Mouse (Mus musculus) neural tube, embryonic 15.5 days (tissue): Measurements from ENCODE around the gene Dnaaf3. TPM values are rescaled to one million over a fixed set of nuclear protein-coding genes. Genes with fewer than 3 reads are reported as not detected.
"Not testable (repeated sequence)": the region's sequence is repeated elsewhere in the genome, so short reads cannot be mapped to it uniquely, and the experiment has no call there.

Experiments
- ATAC-seq: fragments of 200-750 bp; cut with Nextera tagmentation; 2 replicates; pipeline ENCODE4 v1.8.0; 2017; ENCODE audit warnings: mild to moderate bottlenecking, moderate TSS enrichment, moderate library complexity; ENCODE audit not compliant: low FRiP score
- H3K27ac ChIP-seq: fragments of 300-500 bp; sonication (generic); replicated peaks from 2 replicates; pipeline ENCODE4 v1.5.1; 2015; ENCODE audit warnings: mild to moderate bottlenecking, inconsistent platforms
- H3K27me3 ChIP-seq: fragments of 300-500 bp; sonication (generic); replicated peaks from 2 replicates; pipeline ENCODE4 v1.6.1; 2015; ENCODE audit warnings: inconsistent platforms
- H3K36me3 ChIP-seq: fragments of 300-500 bp; sonication (generic); 2 replicates; pipeline ENCODE4 v1.6.1; 2015; ENCODE audit warnings: inconsistent platforms
- H3K4me1 ChIP-seq: fragments of 300-500 bp; sonication (generic); 2 replicates; pipeline ENCODE4 v1.6.1; 2015; ENCODE audit warnings: inconsistent platforms
- H3K4me2 ChIP-seq: fragments of 300-500 bp; sonication (generic); 2 replicates; pipeline ENCODE4 v1.6.1; 2015; ENCODE audit warnings: inconsistent platforms, mild to moderate bottlenecking, moderate library complexity
- H3K4me3 ChIP-seq: fragments of 300-500 bp; sonication (generic); replicated peaks from 2 replicates; pipeline ENCODE4 v1.5.1; 2015; ENCODE audit warnings: mild to moderate bottlenecking, inconsistent platforms
- H3K9ac ChIP-seq: fragments of 300-500 bp; sonication (generic); replicated peaks from 2 replicates; pipeline ENCODE4 v1.6.1; 2015; ENCODE audit warnings: mild to moderate bottlenecking, inconsistent platforms
- H3K9me3 ChIP-seq: fragments of 300-500 bp; sonication (generic); replicated peaks from 2 replicates; pipeline ENCODE4 v1.6.1; 2016; ENCODE audit warnings: inconsistent platforms
- WGBS: fragments of 180-500 bp; shearing (Covaris S2); methylation state at CpG from one replicate; pipeline ENCODE4 v1.1.7; 2015; ENCODE audit warnings: mixed read lengths; 5-methylcytosine and 5-hydroxymethylcytosine counted together
- polyA plus RNA-seq: library from polyadenylated mRNA; unstranded; fragments of >200 nt; fragmentation: Nextera tagmentation; extraction: Ambion mirVana; gene quantifications from 2 replicates; pipeline ENCODE4 v1.2.1, GENCODE M21; 2015

The Dnaaf3 gene
- polyA plus RNA-seq, 1 experiment from 2014 or later = 2.1 TPM

DNA sequence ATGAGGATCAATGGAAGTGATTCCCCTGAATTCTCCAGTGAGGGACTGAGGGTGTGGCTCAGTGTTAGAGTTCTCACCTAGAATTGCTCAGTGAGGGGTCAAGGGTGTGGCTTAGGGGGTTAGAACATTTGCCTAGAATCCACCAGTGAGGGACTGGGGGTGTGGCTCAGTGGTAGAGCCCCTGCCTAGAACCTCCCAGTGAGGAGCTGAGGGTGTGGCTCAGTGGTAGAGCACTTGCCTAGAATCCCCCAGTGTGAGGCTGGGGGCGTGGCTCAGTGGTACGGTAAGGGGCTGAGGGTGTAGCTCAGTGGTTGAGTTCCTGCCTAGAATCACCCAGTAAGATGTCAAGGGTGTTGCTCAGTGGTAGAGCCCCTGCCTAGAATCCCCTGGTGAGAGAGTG lies 6.8 kb upstream of the Dnaaf3 start:
- Histone ChIP-seq H3K4me2 (no peak overlapping the region), H3K4me3 (no peak overlapping the region), H3K4me1 (no peaks in the 10 kb centered on the region), H3K9me3 (no peaks in the 10 kb centered on the region), H3K9ac (no peak overlapping the region), H3K36me3 (peaks cover 44% of the 10 kb centered on the region), H3K27me3 (no peaks in the 10 kb centered on the region), H3K27ac (no peak overlapping the region)
- no peak for ATAC-seq
- WGBS = 86% methylated on average over 2 of the region's 2 CpGs

DNA sequence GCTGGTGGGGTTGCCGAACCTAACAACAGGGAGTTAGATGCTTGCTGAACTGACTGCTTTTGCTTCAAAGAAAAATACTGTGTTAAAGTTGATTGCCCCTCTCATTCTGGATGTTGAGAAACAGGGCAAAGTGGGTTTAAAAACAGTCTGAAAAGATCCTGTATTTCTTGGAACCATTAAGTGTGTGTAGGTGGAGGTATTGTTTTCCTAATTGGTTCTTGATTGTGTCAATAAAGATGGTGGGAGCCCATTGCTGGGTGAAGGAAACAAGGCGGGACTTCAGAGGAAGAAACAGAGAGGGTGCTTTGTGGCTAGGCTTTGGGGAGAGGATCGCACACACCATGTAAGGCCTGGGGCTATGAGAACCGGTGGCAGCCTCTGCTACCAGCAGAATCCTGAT lies 4.9 kb upstream of the Dnaaf3 start:
- ATAC-seq = no peak
- 46% methylated on average over 4 of the region's 4 CpGs for WGBS
- no peak overlapping the region for H3K27ac ChIP-seq
- H3K9ac ChIP-seq = no peak overlapping the region
- no peak overlapping the region for H3K4me3 ChIP-seq
- peaks cover under 1% of the 10 kb centered on the region; the same call in 1 of the 2 replicates for H3K27me3 ChIP-seq
- 0 out of 2 replicates have a peak, but pooled peaks cover 1% of the 10 kb centered on the region for H3K4me1 ChIP-seq
- H3K9me3 ChIP-seq = no peaks in the 10 kb centered on the region
- peaks cover 31% of the 10 kb centered on the region for H3K36me3 ChIP-seq
- H3K4me2 ChIP-seq = no peak overlapping the region

DNA sequence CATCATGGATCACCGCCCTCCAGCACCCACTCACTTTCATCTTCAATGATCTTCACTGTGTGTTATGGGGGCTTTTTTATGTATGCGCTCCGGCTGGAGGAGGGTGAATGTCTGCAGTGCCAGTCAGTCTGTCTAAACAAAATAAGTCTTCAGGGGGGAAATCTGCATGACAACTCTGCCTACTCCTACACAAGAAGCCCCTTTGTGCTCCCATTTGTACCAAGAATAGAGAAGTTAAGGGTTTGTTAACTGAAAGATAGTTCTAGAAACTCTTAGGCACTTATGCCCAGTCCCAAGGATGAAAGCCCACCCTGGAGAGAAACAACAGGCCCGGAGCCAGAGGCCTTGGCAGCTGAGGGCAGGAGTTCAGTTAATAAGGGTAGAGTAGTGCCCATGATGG lies 4.1 kb upstream of the Dnaaf3 start:
- no peak overlapping the region for H3K27ac ChIP-seq
- 0 out of 2 replicates have a peak, but pooled peaks cover 4% of the 10 kb centered on the region for H3K4me1 ChIP-seq
- peaks cover 6% of the 10 kb centered on the region; the same call in 1 of the 2 replicates for H3K27me3 ChIP-seq
- H3K36me3 ChIP-seq = peaks cover 23% of the 10 kb centered on the region
- H3K4me3 ChIP-seq = no peak overlapping the region
- no peak overlapping the region for H3K9ac ChIP-seq
- no peak for ATAC-seq
- no peaks in the 10 kb centered on the region for H3K9me3 ChIP-seq
- WGBS = 89% methylated on average over 4 of the region's 4 CpGs
- H3K4me2 ChIP-seq = no peak overlapping the region

DNA sequence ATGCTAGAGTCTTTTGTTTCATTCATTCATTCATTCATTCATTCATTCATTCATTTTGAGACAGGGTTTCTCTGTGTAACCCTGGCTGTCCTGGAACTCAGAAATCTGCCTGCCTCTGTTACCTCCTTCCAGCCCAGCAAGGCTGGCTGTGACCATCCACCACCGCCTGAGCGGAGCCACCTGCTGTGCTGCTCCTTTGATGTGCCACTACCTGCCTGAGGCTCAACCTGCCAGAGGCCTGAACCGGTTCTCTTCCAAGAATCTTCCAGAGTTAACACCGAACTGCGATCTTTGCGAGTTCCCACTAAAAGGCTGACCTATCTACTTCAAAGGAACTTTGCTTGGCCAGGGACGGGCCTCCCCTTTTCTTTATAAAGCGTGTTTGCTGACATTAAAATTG lies 2.1 kb downstream of the Dnaaf3 start:
- not testable (repeated sequence) for ATAC-seq, H3K9me3 ChIP-seq, H3K4me3 ChIP-seq, H3K4me2 ChIP-seq, H3K27me3 ChIP-seq, H3K36me3 ChIP-seq, H3K27ac ChIP-seq, H3K9ac ChIP-seq
- H3K4me1 ChIP-seq = peaks cover 20% of the 10 kb centered on the region
- WGBS = 63% methylated on average over 8 of the region's 8 CpGs

DNA sequence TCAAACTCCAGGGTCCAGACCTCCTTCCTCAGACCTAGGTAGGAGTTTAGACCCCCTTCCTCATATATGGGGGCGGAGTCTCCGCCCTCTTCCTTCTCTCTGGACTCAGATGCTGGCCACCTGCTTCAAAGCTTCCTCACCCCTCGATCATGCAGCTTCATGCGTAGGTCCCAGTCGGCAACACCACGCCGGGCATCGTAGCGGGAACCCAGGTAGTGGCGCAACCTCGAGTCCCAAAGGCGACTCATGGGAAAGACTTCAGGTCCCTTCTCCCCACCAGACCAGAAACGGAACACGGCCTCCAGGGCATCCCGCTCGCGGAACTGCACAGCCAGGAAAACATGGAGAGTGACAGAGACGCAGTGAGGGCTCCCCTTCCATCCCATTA lies 5.0 kb downstream of the Dnaaf3 start:
- ATAC-seq = no peak
- peaks cover 6% of the 10 kb centered on the region; the same call in 1 of the 2 replicates for H3K27me3 ChIP-seq
- H3K36me3 ChIP-seq = no peaks in the 10 kb centered on the region
- no peaks in the 10 kb centered on the region for H3K9me3 ChIP-seq
- peak overlapping the region; percentile 31; the same call in 1 of the 2 replicates for H3K9ac ChIP-seq
- no peak overlapping the region for H3K27ac ChIP-seq
- H3K4me2 ChIP-seq = peak overlapping the region; percentile 57
- no peak overlapping the region for H3K4me3 ChIP-seq
- H3K4me1 ChIP-seq = peaks cover 20% of the 10 kb centered on the region
- 51% methylated on average over 18 of the region's 18 CpGs for WGBS

DNA sequence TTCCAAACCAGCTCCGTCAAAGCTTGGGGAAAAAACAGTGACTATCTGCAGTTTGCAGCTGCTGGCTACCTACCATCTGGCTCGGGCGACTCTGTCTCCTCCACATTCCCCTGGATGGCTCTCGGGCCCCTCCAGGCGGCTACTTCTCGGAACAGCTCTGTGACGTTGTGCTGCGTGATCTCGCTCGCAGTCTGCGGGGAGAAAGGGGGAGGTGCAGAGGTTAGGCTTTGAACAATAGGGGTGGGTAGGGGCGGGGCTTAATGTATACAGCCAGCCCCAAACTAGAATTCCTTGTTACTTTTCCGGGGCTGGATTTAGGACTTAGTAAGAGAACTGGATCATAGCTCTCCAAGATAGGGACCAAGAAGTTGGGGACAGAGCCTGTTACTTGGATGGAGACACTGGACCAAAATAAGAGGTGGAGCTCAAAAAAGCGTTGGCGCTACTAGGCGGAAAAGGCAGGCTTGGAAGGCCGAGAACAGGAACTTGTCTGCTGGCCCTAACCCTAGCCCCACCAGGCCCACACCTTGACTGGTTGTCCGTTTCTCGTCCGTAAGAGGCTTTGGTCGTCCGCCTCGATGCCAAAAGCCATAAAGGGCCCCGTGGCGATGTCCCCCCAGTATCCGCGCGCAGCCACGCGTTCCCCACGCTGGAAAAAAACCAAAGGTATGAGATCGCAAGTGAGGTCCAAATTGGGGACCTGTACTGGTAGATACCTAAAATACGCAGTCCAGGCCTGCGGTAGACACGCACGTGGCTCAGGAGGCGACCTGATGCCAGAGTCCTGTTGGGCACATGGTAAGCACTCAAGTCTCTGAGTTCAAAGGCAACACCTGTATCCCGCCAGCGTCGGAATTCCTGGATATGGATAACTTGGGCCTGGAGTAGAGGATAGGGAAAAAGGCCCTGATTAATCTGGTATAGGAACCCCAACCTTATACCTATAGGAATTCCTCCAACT lies 5.6 kb downstream of the Dnaaf3 start:
- peak overlapping the region; percentile 31 for H3K9ac ChIP-seq
- WGBS = 26% methylated on average over 40 of the region's 40 CpGs
- H3K27ac ChIP-seq = peak overlapping the region; percentile 34; the same call in 1 of the 2 replicates
- no peaks in the 10 kb centered on the region for H3K36me3 ChIP-seq
- H3K4me1 ChIP-seq = peaks cover 17% of the 10 kb centered on the region
- H3K27me3 ChIP-seq = peaks cover 5% of the 10 kb centered on the region
- ATAC-seq = peak; percentile 95
- peak overlapping the region; percentile 30 for H3K4me3 ChIP-seq
- H3K9me3 ChIP-seq = no peaks in the 10 kb centered on the region
- peak overlapping the region; percentile 57 for H3K4me2 ChIP-seq

DNA sequence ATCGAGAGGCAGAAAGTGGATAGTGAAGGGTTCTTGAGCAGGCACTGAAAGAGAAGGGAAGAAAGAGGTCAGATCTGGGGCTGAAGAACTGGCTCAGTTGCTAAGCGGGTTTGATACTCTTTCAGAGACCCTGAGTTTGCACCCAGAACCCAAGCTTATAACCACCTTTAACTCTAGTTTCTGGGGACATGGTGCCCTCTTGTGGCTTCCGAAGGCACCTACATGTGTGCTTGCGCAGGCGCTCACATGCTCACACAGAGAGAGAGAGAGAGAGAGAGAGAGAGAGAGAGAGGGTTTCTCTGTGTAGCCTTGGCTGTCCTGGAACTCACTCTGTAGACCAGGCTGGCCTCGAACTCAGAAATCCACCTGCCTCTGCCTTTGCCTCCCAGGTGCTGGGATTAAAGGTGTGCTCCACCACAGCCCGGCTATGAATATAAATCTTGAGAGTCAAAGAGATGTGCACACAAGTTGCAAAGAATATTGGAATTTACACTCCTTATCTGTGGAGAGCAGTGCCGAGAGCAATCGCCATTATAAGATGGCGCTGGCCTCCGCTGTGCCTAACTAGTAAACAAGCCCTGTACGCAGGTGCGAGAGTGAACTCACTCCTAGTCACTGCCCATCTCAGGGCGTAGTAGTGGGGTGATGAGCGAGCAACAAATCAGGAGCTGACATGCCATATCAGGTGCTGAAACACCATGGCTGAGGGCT lies 7.9 kb downstream of the Dnaaf3 start, which contains the start of gene Tnni3:
Tnni3 (minus strand) TSS at position 18 of the 711 bp plus-strand sequence.
- not testable (repeated sequence) for H3K9ac ChIP-seq, H3K36me3 ChIP-seq, H3K4me3 ChIP-seq, ATAC-seq, H3K4me2 ChIP-seq, H3K9me3 ChIP-seq, H3K27ac ChIP-seq
- WGBS = 71% methylated on average over 15 of the region's 15 CpGs
- peaks cover 27% of the 10 kb centered on the region for H3K4me1 ChIP-seq
- peaks cover 14% of the 10 kb centered on the region for H3K27me3 ChIP-seq

- H3K4me1 ChIP-seq = peaks cover 27% of the 10 kb centered on the region
- no peak overlapping the region for H3K4me2 ChIP-seq
- H3K36me3 ChIP-seq = no peaks in the 10 kb centered on the region
- peaks cover 14% of the 10 kb centered on the region for H3K27me3 ChIP-seq
- H3K27ac ChIP-seq = no peak overlapping the region
- H3K4me3 ChIP-seq = no peak overlapping the region
- WGBS = 92% methylated on average over 33 of the region's 33 CpGs
- H3K9ac ChIP-seq = no peak overlapping the region
- no peaks in the 10 kb centered on the region for H3K9me3 ChIP-seq
- no peak for ATAC-seq
Observed at GRCm38 (mm10) chr7:4523205-4524130, 8.8 kb downstream of the Dnaaf3 start.

- Histone ChIP-seq H3K9ac (no peak overlapping the region), H3K27ac (no peak overlapping the region), H3K4me1 (peaks cover 25% of the 10 kb centered on the region), H3K36me3 (no peaks in the 10 kb centered on the region), H3K9me3 (no peaks in the 10 kb centered on the region), H3K4me2 (no peak overlapping the region), H3K4me3 (no peak overlapping the region), H3K27me3 (peaks cover 14% of the 10 kb centered on the region)
- ATAC-seq = no peak
- WGBS = 81% methylated on average over 6 of the region's 6 CpGs
Observed at GRCm38 (mm10) chr7:4522292-4522691, 10.0 kb downstream of the Dnaaf3 start.

GRCm38 (mm10) chr7:4521231-4522003 lies 10.8 kb downstream of the Dnaaf3 start:
- Histone ChIP-seq H3K4me3 (peak overlapping the region; percentile 23), H3K4me1 (peaks cover 17% of the 10 kb centered on the region), H3K27ac (no peak overlapping the region), H3K9ac (0 out of 2 replicates have a peak overlapping the region, but pooled peaks have one; percentile 34), H3K27me3 (peaks cover 14% of the 10 kb centered on the region), H3K9me3 (no peaks in the 10 kb centered on the region), H3K36me3 (no peaks in the 10 kb centered on the region), H3K4me2 (peak overlapping the region; percentile 55)
- WGBS = 31% methylated on average over 32 of the region's 32 CpGs
- ATAC-seq = no peak
